Mouse (Mus musculus) central nervous system, embryonic 11.5 days (tissue): ENCODE measurements around the gene Snrnp200. TPM values are rescaled to one million over a fixed set of nuclear protein-coding genes. Genes with fewer than 3 reads are reported as not detected.

ENCODE experiments used
- polyA plus RNA-seq: library from polyadenylated mRNA; depleted of rRNA; stranded (reverse); fragments of >200 nt; gene quantifications from 2 replicates; pipeline ENCODE4 v1.2.3, GENCODE M21; 2012; rRNA removed

Gene Snrnp200
- polyA plus RNA-seq, result 103 and 129 TPM in 2 replicates

GRCm38 (mm10) chr2:127207547-127208451, at the start of gene Snrnp200, which contains the start of gene 1810024B03Rik:
Gene Snrnp200 (plus strand): TSS chr2:127208386.
Gene 1810024B03Rik (minus strand): TSS chr2:127208280.

GRCm38 (mm10) chr2:127247592-127248333, 39.6 kb downstream of the Snrnp200 start, which contains the start of the genes Ciao1 and Tmem127:
Gene Ciao1 (minus strand): TSS chr2:127247816.
Gene Tmem127 (plus strand): TSS chr2:127247908.

GRCm38 (mm10) chr2:127269491-127270299, 61.5 kb downstream of the Snrnp200 start, which contains the start of gene Stard7:
Gene Stard7 (plus strand): TSS chr2:127270218.

Other genes with a start within 250 kb of the Snrnp200 start
- 9.8 and 12.6 TPM in 2 replicates for gene Ap4e1, start 199.7 kb upstream of the Snrnp200 start, polyA plus RNA-seq
- gene Blvra, start 137.7 kb upstream of the Snrnp200 start, polyA plus RNA-seq, result 17.7 and 20.8 TPM in 2 replicates
- gene Ncaph, start 74.4 kb upstream of the Snrnp200 start, polyA plus RNA-seq, result 72.3 and 76.4 TPM in 2 replicates
- 8.0 TPM in 2 replicates for gene Itpripl1, start 64.9 kb upstream of the Snrnp200 start, polyA plus RNA-seq
- gene 1810024B03Rik, start 106 bp upstream of the Snrnp200 start, polyA plus RNA-seq, result 3.0 and 3.4 TPM in 2 replicates
- gene Ciao1, start 39.4 kb downstream of the Snrnp200 start, polyA plus RNA-seq, result 65.2 and 92.8 TPM in 2 replicates
- gene Tmem127, start 39.5 kb downstream of the Snrnp200 start, polyA plus RNA-seq, result 21.7 and 32.5 TPM in 2 replicates
- gene Stard7, start 61.8 kb downstream of the Snrnp200 start, polyA plus RNA-seq, result 73.8 and 107 TPM in 2 replicates
- 3.9 and 4.0 TPM in 2 replicates for gene Dusp2, start 127.8 kb downstream of the Snrnp200 start, polyA plus RNA-seq
- not detected in 2 replicates for gene Astl, start 130.3 kb downstream of the Snrnp200 start, polyA plus RNA-seq
- gene Adra2b, start 154.8 kb downstream of the Snrnp200 start, polyA plus RNA-seq, result 1.6 and 2.5 TPM in 2 replicates
- gene Gpat2, start 216.8 kb downstream of the Snrnp200 start, polyA plus RNA-seq, result 0.16 and 0.27 TPM in 2 replicates
- 19.9 and 31.3 TPM in 2 replicates for gene Fahd2a, start 236.2 kb downstream of the Snrnp200 start, polyA plus RNA-seq